Mouse (Mus musculus): Measurements from ENCODE around the gene Pisd.

- TF ChIP-seq KAT2A (IDR thresholded peaks at IDR 0.05; ENCODE audit: insufficient replicate concordance, low read length): no peak
- no peak for TF ChIP-seq UBTF (IDR thresholded peaks at IDR 0.05; ENCODE audit: low read depth, low read length)
- no peak for TF ChIP-seq ZKSCAN1 (IDR thresholded peaks at IDR 0.05; ENCODE audit: borderline replicate concordance, low read depth, low read length)
- no peak for TF ChIP-seq ZC3H11A (IDR thresholded peaks at IDR 0.05; ENCODE audit: low read depth, low read length)
- TF ChIP-seq SIN3A (IDR thresholded peaks at IDR 0.05; ENCODE audit: low read length): no peak
- TF ChIP-seq POLR2AphosphoS2 (IDR thresholded peaks at IDR 0.05; ENCODE audit: low read depth, low read length): no peak
- no peak for TF ChIP-seq POLR2A (IDR thresholded peaks at IDR 0.05; ENCODE audit: low read depth, low read length)
- no peak for TF ChIP-seq NELFE (IDR thresholded peaks at IDR 0.05; ENCODE audit: low read depth, low read length)
Measured at GRCm38 (mm10) chr5:32711485-32711884, 74.0 kb downstream of the Pisd start.
